Mouse (Mus musculus) liver, embryonic 14.5 days (tissue): ENCODE measurements around the gene 4931408C20Rik.

Experiments used
- CTCF ChIP-seq: IDR thresholded peaks from 2 replicates; pipeline ENCODE4 v1.5.1; 2016; ENCODE audit warnings: antibody characterized with exemption, low read depth, control low read depth
- EP300 ChIP-seq: IDR thresholded peaks from 2 replicates; pipeline ENCODE4 v1.6.1; 2016; ENCODE audit warnings: antibody characterized with exemption, low read depth

GRCm38 (mm10) chr1:26649704-26650388 lies 37.4 kb downstream of the 4931408C20Rik start:
- TF ChIP-seq CTCF (no peak), EP300 (no peak)
